Mouse (Mus musculus): ENCODE results near the gene Cdh12.

DNA sequence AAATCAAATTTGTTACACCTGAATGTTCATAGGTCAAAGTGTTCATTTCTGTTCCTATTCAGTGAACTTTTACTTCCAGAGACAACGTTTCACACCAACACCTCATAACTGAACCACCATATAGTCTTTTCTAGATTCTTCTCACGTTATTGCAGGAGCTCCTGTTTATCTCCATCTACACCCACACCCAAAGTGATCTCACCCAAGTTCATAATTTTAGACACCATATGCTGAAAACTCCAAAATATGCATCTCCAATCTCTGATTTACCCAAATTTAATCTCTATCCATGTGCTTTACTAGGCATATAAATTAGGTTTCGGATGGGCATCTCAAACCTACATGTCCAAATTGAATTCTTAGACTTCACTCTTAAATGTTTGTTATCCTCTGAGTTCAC, 13.4 kb downstream of the Cdh12 start:
- TF ChIP-seq POLR2A (IDR thresholded peaks at IDR 0.05; ENCODE audit: low read depth, low read length) = no peak
- TF ChIP-seq CTCF (IDR thresholded peaks at IDR 0.05; ENCODE audit: extremely low read depth, insufficient read depth, insufficient read length, insufficient replicate concordance) = no peak

Measured in spleen, adult 2 months (tissue).